Mouse (Mus musculus): ENCODE results near the gene Hk1.
A peak's percentile ranks its signal among the peaks of the same experiment; 100 is the strongest.
"Not testable (repeated sequence)": the region's sequence is repeated elsewhere in the genome, so short reads cannot be mapped to it uniquely, and the experiment has no call there.

Gene Hk1

GRCm38 (mm10) chr10:62340991-62341390 lies 38.7 kb downstream of the Hk1 start:
- no peak for DNase-seq (ENCODE audit: low spot score)

- DNase-seq (ENCODE audit: low spot score), result peak; percentile 97
These were observed 39.5 kb downstream of the Hk1 start for GRCm38 (mm10) chr10:62340095-62340731.

- peak; percentile 22 for DNase-seq (ENCODE audit: low spot score)
These were observed 40.3 kb downstream of the Hk1 start for GRCm38 (mm10) chr10:62339211-62340094.

GRCm38 (mm10) chr10:62338626-62339025 lies 41.1 kb downstream of the Hk1 start:
- DNase-seq (ENCODE audit: low spot score), result no peak

- DNase-seq (ENCODE audit: low spot score), result no peak
These were observed 41.5 kb downstream of the Hk1 start for GRCm38 (mm10) chr10:62338176-62338575.

GRCm38 (mm10) chr10:62336601-62337578 lies 42.8 kb downstream of the Hk1 start:
- peak; percentile 26 for DNase-seq (ENCODE audit: low spot score)

- peak; percentile 45 for DNase-seq (ENCODE audit: low spot score)
These were observed 44.3 kb downstream of the Hk1 start for GRCm38 (mm10) chr10:62335423-62335776.

GRCm38 (mm10) chr10:62334686-62335422 lies 44.9 kb downstream of the Hk1 start:
- DNase-seq (ENCODE audit: low spot score), result no peak

- no peak for DNase-seq (ENCODE audit: low spot score)
These were observed 46.4 kb downstream of the Hk1 start for GRCm38 (mm10) chr10:62333269-62333668.

- DNase-seq (ENCODE audit: low spot score), result no peak
These were observed 47.2 kb downstream of the Hk1 start for GRCm38 (mm10) chr10:62332514-62332913.

- no peak for DNase-seq (ENCODE audit: low spot score)
These were observed 47.9 kb downstream of the Hk1 start for GRCm38 (mm10) chr10:62331771-62332170.

GRCm38 (mm10) chr10:62331296-62331695 lies 48.4 kb downstream of the Hk1 start:
- no peak for DNase-seq (ENCODE audit: low spot score)

GRCm38 (mm10) chr10:62329846-62330245 lies 49.9 kb downstream of the Hk1 start:
- DNase-seq (ENCODE audit: low spot score), result no peak

- DNase-seq (ENCODE audit: low spot score), result no peak
These were observed 50.8 kb downstream of the Hk1 start for GRCm38 (mm10) chr10:62328886-62329412.

- no peak for DNase-seq (ENCODE audit: low spot score)
These were observed 52.0 kb downstream of the Hk1 start for GRCm38 (mm10) chr10:62327572-62328317.

GRCm38 (mm10) chr10:62326818-62327571 lies 52.7 kb downstream of the Hk1 start:
- no peak for DNase-seq (ENCODE audit: low spot score)

- DNase-seq (ENCODE audit: low spot score), result no peak
These were observed 53.7 kb downstream of the Hk1 start for GRCm38 (mm10) chr10:62326002-62326401.

- DNase-seq (ENCODE audit: low spot score), result not testable (repeated sequence)
These were observed 56.9 kb downstream of the Hk1 start for GRCm38 (mm10) chr10:62322821-62323220.

GRCm38 (mm10) chr10:62321457-62321856 lies 58.3 kb downstream of the Hk1 start:
- DNase-seq (ENCODE audit: low spot score), result no peak

Data from embryo, embryonic 10.5 days (tissue).